Comparison of ENCODE assay signal across 7 mouse cellular contexts in genomic region chr10:77605368-77605767, GRCm38 (mm10). TPM values are rescaled to one million over a fixed set of nuclear protein-coding genes. Genes with fewer than 3 reads are reported as not detected.
DNase-seq lines count a peak whose midpoint lies in the region; ATAC-seq and TF ChIP-seq lines count a peak whose summit lies in the region.

No protein-coding gene starts in this region.

- peak; percentile 22 for ATAC-seq in intestine, embryonic 15.5 days

- no peaks in the 10 kb centered on the region for H3K9me3 ChIP-seq in ES-E14 (ENCODE audit: control insufficient read depth, insufficient read depth, low read depth, low read length)
- peaks cover 6% of the 10 kb centered on the region; the same call in 1 of the 2 replicates for H3K9me3 ChIP-seq in forebrain, embryonic 10.5 days
- H3K9me3 ChIP-seq in intestine, embryonic 15.5 days = no peaks in the 10 kb centered on the region

- peaks cover 11% of the 10 kb centered on the region for H3K36me3 ChIP-seq in ES-E14 (ENCODE audit: control insufficient read depth, insufficient read depth, low read length, poor library complexity, severe bottlenecking)
- peaks cover 32% of the 10 kb centered on the region for H3K36me3 ChIP-seq in forebrain, embryonic 10.5 days (replicated peaks)
- 0 out of 2 replicates have a peak, but pooled peaks cover 6% of the 10 kb centered on the region for H3K36me3 ChIP-seq in intestine, embryonic 15.5 days

- H3K27ac ChIP-seq in ES-E14 (ENCODE audit: insufficient read depth, low read depth, low read length, poor library complexity, severe bottlenecking) = peak overlapping the region; percentile 100
- peak overlapping the region; percentile 99 for H3K27ac ChIP-seq in forebrain, embryonic 10.5 days
- peak overlapping the region; percentile 96 for H3K27ac ChIP-seq in intestine, embryonic 15.5 days

- H3K4me2 ChIP-seq in intestine, embryonic 15.5 days (replicated peaks) = peak overlapping the region; percentile 74

- no peaks in the 10 kb centered on the region for H3K27me3 ChIP-seq in forebrain, embryonic 10.5 days (ENCODE audit: poor library complexity, severe bottlenecking)
- H3K27me3 ChIP-seq in intestine, embryonic 15.5 days (replicated peaks) = no peaks in the 10 kb centered on the region

- H3K4me1 ChIP-seq in ES-E14 (ENCODE audit: control insufficient read depth in 2 of 2, insufficient read depth in 2 of 2, low read length in 2 of 2, poor library complexity in 1 of 2) = peaks cover 14 to 41% of the 10 kb centered on the region in 2 experiments
- peaks cover 24% of the 10 kb centered on the region for H3K4me1 ChIP-seq in forebrain, embryonic 10.5 days
- H3K4me1 ChIP-seq in intestine, embryonic 15.5 days (replicated peaks) = 0 out of 2 replicates have a peak, but pooled peaks cover 11% of the 10 kb centered on the region

- DNase-seq in A20 (ENCODE audit: low read depth, low spot score) = peak; percentile 82
- peak; percentile 63 for DNase-seq in ES-E14 (ENCODE audit: low read depth, low spot score)
- DNase-seq in forebrain, embryonic 10.5 days (ENCODE audit: extremely low spot score, low spot score) = peak; percentile 28
- DNase-seq in mesoderm, embryonic 11.5 days (ENCODE audit: low read depth, low spot score) = peak; percentile 58
- no peak for DNase-seq in urinary bladder, postnatal 36 days (ENCODE audit: low spot score in 2 of 2)
- no peak for DNase-seq in urinary bladder, adult 2 months (ENCODE audit: low spot score)

- in situ Hi-C loops in ES-E14 (cut with MboI; ENCODE audit: low sequenced_read_pairs in 2 of 2, unreplicated experiment in 2 of 2) = no loop called here

- H3K9ac ChIP-seq in ES-E14 (ENCODE audit: insufficient read depth, low read depth, low read length, poor library complexity, severe bottlenecking) = peak overlapping the region; percentile 79
- H3K9ac ChIP-seq in intestine, embryonic 15.5 days = no peak overlapping the region

- H3K4me3 ChIP-seq in ES-E14 (ENCODE audit: insufficient read depth in 1 of 2, low read depth in 1 of 2, low read length in 2 of 2, poor library complexity in 1 of 2, severe bottlenecking in 1 of 2) = peak overlapping the region; percentile 40 to 87
- H3K4me3 ChIP-seq in forebrain, embryonic 10.5 days = peak overlapping the region; percentile 84
- H3K4me3 ChIP-seq in intestine, embryonic 15.5 days (replicated peaks) = peak overlapping the region; percentile 70

- 75% methylated on average over 1 of the region's 1 CpGs for WGBS in forebrain, embryonic 10.5 days
- WGBS in intestine, embryonic 15.5 days = 29% methylated on average over 1 of the region's 1 CpGs

TF ChIP-seq in ES-E14, 5 proteins besides CTCF, POLR2A, EP300 and RAD21:
- TF ChIP-seq MAFK (IDR thresholded peaks at IDR 0.05; ENCODE audit: insufficient read depth, low read depth, low read length) = no peak
- TF ChIP-seq ZC3H11A (IDR thresholded peaks at IDR 0.05; ENCODE audit: borderline replicate concordance, low read depth, low read length) = no peak
- TF ChIP-seq CHD2 (IDR thresholded peaks at IDR 0.05; ENCODE audit: low read depth, low read length) = no peak
- TF ChIP-seq HCFC1 (IDR thresholded peaks at IDR 0.05; ENCODE audit: borderline replicate concordance, insufficient read depth, low read length) = no peak
- TF ChIP-seq ZNF384 (IDR thresholded peaks at IDR 0.05; ENCODE audit: low read depth, low read length) = no peak

RNA-seq across cellular contexts. Expression of gene Sumo3, which starts 0.5 kb away (rescaled TPM):
- 139 and 148 TPM in 2 replicates for total RNA-seq in ES-E14 (2012; rRNA removed)
- polyA plus RNA-seq in forebrain, embryonic 10.5 days (2016; fragmentation: Nextera tagmentation; extraction: Ambion mirVana) = 439 and 448 TPM in 2 replicates
- 338 and 345 TPM in 2 replicates for polyA plus RNA-seq in intestine, embryonic 15.5 days (2015; fragmentation: Nextera tagmentation; extraction: Ambion mirVana)
- polyA plus RNA-seq in urinary bladder, adult 2 months (2012; rRNA removed) = 294 and 318 TPM in 2 replicates

RNA-seq across cellular contexts. Expression of gene Gm49325, which starts 0.6 kb away (rescaled TPM):
- total RNA-seq in ES-E14 (2012; rRNA removed) = 1.7 and 5.4 TPM in 2 replicates
- 3.1 and 3.4 TPM in 2 replicates for polyA plus RNA-seq in forebrain, embryonic 10.5 days (2016; fragmentation: Nextera tagmentation; extraction: Ambion mirVana)
- polyA plus RNA-seq in intestine, embryonic 15.5 days (2015; fragmentation: Nextera tagmentation; extraction: Ambion mirVana) = 4.1 and 5.4 TPM in 2 replicates
- 0.89 and 23.6 TPM in 2 replicates for polyA plus RNA-seq in urinary bladder, adult 2 months (2012; rRNA removed)

RNA-seq across cellular contexts. Expression of gene Ube2g2, which starts 16.7 kb away (rescaled TPM):
- total RNA-seq in ES-E14 (2012; rRNA removed) = 21.2 and 32.7 TPM in 2 replicates
- polyA plus RNA-seq in forebrain, embryonic 10.5 days (2016; fragmentation: Nextera tagmentation; extraction: Ambion mirVana) = 102 and 104 TPM in 2 replicates
- 65.0 and 70.3 TPM in 2 replicates for polyA plus RNA-seq in intestine, embryonic 15.5 days (2015; fragmentation: Nextera tagmentation; extraction: Ambion mirVana)
- 42.8 and 47.7 TPM in 2 replicates for polyA plus RNA-seq in urinary bladder, adult 2 months (2012; rRNA removed)

RNA-seq across cellular contexts. Expression of gene Pttg1ip, which starts 23.8 kb away (rescaled TPM):
- total RNA-seq in ES-E14 (2012; rRNA removed) = 115 and 142 TPM in 2 replicates
- polyA plus RNA-seq in forebrain, embryonic 10.5 days (2016; fragmentation: Nextera tagmentation; extraction: Ambion mirVana) = 62.0 and 64.5 TPM in 2 replicates
- polyA plus RNA-seq in intestine, embryonic 15.5 days (2015; fragmentation: Nextera tagmentation; extraction: Ambion mirVana) = 146 and 156 TPM in 2 replicates
- 457 and 472 TPM in 2 replicates for polyA plus RNA-seq in urinary bladder, adult 2 months (2012; rRNA removed)

Comparison
In these comparisons a context has a peak if more than half of its experiments do, and no peak if none do; other contexts are left out.
1. DNase-seq: peak in A20 (single experiment), ES-E14 (single experiment), forebrain, embryonic 10.5 days (single experiment) and mesoderm, embryonic 11.5 days (single experiment); none in urinary bladder, postnatal 36 days (0 of 2) and urinary bladder, adult 2 months (single experiment).
2. Peak in every context shown above with its lines, with median percentiles within 50 percentile points of each other: H3K27ac ChIP-seq and H3K4me3 ChIP-seq.